Mouse (Mus musculus) midbrain, embryonic 14.5 days (tissue): ENCODE measurements around the gene B3gnt8. TPM values are rescaled to one million over a fixed set of nuclear protein-coding genes. Genes with fewer than 3 reads are reported as not detected.

Experiments
- ATAC-seq: fragments of 200-750 bp; cut with Nextera tagmentation; 2 replicates; pipeline ENCODE4 v1.8.0; 2017; ENCODE audit warnings: moderate number of reproducible peaks, moderate library complexity; ENCODE audit not compliant: low FRiP score, low TSS enrichment
- DNase-seq: peaks from one replicate; pipeline ENCODE4 v3.0.0-alpha.2; 2015
- H3K27ac ChIP-seq: fragments of 300-500 bp; sonication (generic); replicated peaks from 2 replicates; pipeline ENCODE4 v1.5.1; 2014; ENCODE audit warnings: mild to moderate bottlenecking, low read depth, low read length, moderate library complexity
- H3K27me3 ChIP-seq: fragments of 300-500 bp; sonication (generic); 2 replicates; pipeline ENCODE4 v1.6.1; 2014; ENCODE audit warnings: low read length, control low read depth, mixed read lengths; ENCODE audit not compliant: control insufficient read depth, insufficient read depth
- H3K36me3 ChIP-seq: fragments of 300-500 bp; sonication (generic); 2 replicates; pipeline ENCODE4 v1.6.1; 2014; ENCODE audit warnings: low read length, control low read depth; ENCODE audit not compliant: control insufficient read depth, insufficient read depth
- H3K4me1 ChIP-seq: fragments of 300-500 bp; sonication (generic); 2 replicates; pipeline ENCODE4 v1.6.1; 2014; ENCODE audit warnings: mild to moderate bottlenecking, antibody characterized with exemption, low read length, control low read depth; ENCODE audit not compliant: control insufficient read depth, insufficient read depth
- H3K4me2 ChIP-seq: fragments of 300-500 bp; sonication (generic); 2 replicates; pipeline ENCODE4 v1.6.1; 2014; ENCODE audit warnings: mild to moderate bottlenecking, low read length, moderate library complexity
- H3K4me3 ChIP-seq: fragments of 300-500 bp; sonication (generic); replicated peaks from 2 replicates; pipeline ENCODE4 v1.5.1; 2014; ENCODE audit warnings: low read depth, low read length
- H3K9ac ChIP-seq: fragments of 300-500 bp; sonication (generic); replicated peaks from 2 replicates; pipeline ENCODE4 v1.6.1; 2014; ENCODE audit warnings: mild to moderate bottlenecking, low read length, moderate library complexity
- H3K9me3 ChIP-seq: fragments of 300-500 bp; sonication (generic); 2 replicates; pipeline ENCODE4 v1.6.1; 2016; ENCODE audit warnings: low read length, control low read depth, mixed read lengths; ENCODE audit not compliant: control insufficient read depth
- WGBS: fragments of 180-500 bp; shearing (Covaris S2); extraction: QIAGEN DNeasy Blood & Tissue Kit; methylation state at CpG from one replicate; pipeline ENCODE4 v1.1.7; 2014; 5-methylcytosine and 5-hydroxymethylcytosine counted together
- polyA plus RNA-seq: library from polyadenylated mRNA; unstranded; fragments of >200 nt; fragmentation: Nextera tagmentation; extraction: Ambion mirVana; gene quantifications from 2 replicates; pipeline ENCODE4 v1.2.1, GENCODE M21; 2014

Gene B3gnt8
- polyA plus RNA-seq, 1 experiment from 2014 or later = 0.50 TPM

DNA sequence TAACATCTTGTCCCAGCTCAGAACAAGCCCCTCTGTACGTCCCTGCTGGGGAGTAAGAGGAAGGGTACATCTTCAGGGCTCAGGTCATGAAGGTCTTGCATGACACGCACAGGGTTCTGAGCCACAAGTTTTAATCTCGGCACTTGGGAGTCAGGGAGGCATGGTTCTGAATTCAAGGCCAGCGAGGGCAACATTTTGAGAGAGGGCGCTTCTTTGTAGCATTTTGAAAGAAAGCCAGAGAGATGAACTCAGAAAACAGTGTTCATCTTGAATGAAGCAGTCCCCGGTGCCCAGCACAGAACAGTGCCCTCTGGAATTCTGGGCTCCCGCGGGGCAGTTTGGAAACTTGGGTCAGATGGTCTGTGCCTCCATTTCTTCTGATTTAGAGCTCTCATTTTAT lies 39.9 kb downstream of the B3gnt8 start:
- H3K9me3 ChIP-seq = no peaks in the 10 kb centered on the region
- H3K36me3 ChIP-seq = peaks cover 50% of the 10 kb centered on the region
- no peak overlapping the region for H3K4me3 ChIP-seq
- no peak overlapping the region for H3K27ac ChIP-seq
- no peak for DNase-seq
- H3K4me2 ChIP-seq = no peak overlapping the region
- no peak for ATAC-seq
- H3K9ac ChIP-seq = no peak overlapping the region
- H3K27me3 ChIP-seq = no peaks in the 10 kb centered on the region
- H3K4me1 ChIP-seq = no peaks in the 10 kb centered on the region
- 94% methylated on average over 8 of the region's 8 CpGs for WGBS

GRCm38 (mm10) chr7:25669158-25669557 lies 42.7 kb downstream of the B3gnt8 start:
- DNase-seq (no peak), ATAC-seq (no peak)
- Histone ChIP-seq H3K4me1 (no peaks in the 10 kb centered on the region), H3K9me3 (no peaks in the 10 kb centered on the region), H3K9ac (no peak overlapping the region), H3K4me2 (no peak overlapping the region), H3K27ac (no peak overlapping the region), H3K36me3 (peaks cover 38% of the 10 kb centered on the region), H3K4me3 (no peak overlapping the region), H3K27me3 (peaks cover 9% of the 10 kb centered on the region)
- WGBS = 86% methylated on average over 10 of the region's 10 CpGs

- Histone ChIP-seq H3K9me3 (no peaks in the 10 kb centered on the region), H3K4me1 (0 out of 2 replicates have a peak, but pooled peaks cover 3% of the 10 kb centered on the region), H3K27ac (no peak overlapping the region), H3K4me3 (no peak overlapping the region), H3K27me3 (peaks cover 14% of the 10 kb centered on the region), H3K4me2 (no peak overlapping the region), H3K9ac (no peak overlapping the region), H3K36me3 (peaks cover 33% of the 10 kb centered on the region)
- no peak for DNase-seq
- 80% methylated on average over 9 of the region's 9 CpGs for WGBS
- ATAC-seq = no peak
Observed at GRCm38 (mm10) chr7:25669631-25670030, 43.2 kb downstream of the B3gnt8 start.

- 91% methylated on average over 4 of the region's 4 CpGs for WGBS
- Histone ChIP-seq H3K4me3 (no peak overlapping the region), H3K27me3 (peaks cover 18% of the 10 kb centered on the region), H3K9me3 (no peaks in the 10 kb centered on the region), H3K4me2 (no peak overlapping the region), H3K27ac (no peak overlapping the region), H3K36me3 (peaks cover 28% of the 10 kb centered on the region), H3K9ac (no peak overlapping the region), H3K4me1 (0 out of 2 replicates have a peak, but pooled peaks cover 7% of the 10 kb centered on the region)
- DNase-seq (no peak), ATAC-seq (no peak)
Observed at GRCm38 (mm10) chr7:25670096-25670495, 43.6 kb downstream of the B3gnt8 start.

GRCm38 (mm10) chr7:25671686-25672085 lies 45.2 kb downstream of the B3gnt8 start:
- Histone ChIP-seq H3K4me3 (no peak overlapping the region), H3K27ac (no peak overlapping the region), H3K9me3 (no peaks in the 10 kb centered on the region), H3K27me3 (peaks cover 25% of the 10 kb centered on the region), H3K4me1 (0 out of 2 replicates have a peak, but pooled peaks cover 7% of the 10 kb centered on the region), H3K4me2 (no peak overlapping the region), H3K9ac (no peak overlapping the region), H3K36me3 (peaks cover 14% of the 10 kb centered on the region)
- no peak for ATAC-seq
- no peak for DNase-seq
- 80% methylated on average over 2 of the region's 2 CpGs for WGBS

GRCm38 (mm10) chr7:25672442-25672841 lies 46.0 kb downstream of the B3gnt8 start:
- no peak overlapping the region for H3K4me3 ChIP-seq
- no peak overlapping the region for H3K4me2 ChIP-seq
- 49% methylated on average over 4 of the region's 4 CpGs for WGBS
- H3K27ac ChIP-seq = no peak overlapping the region
- H3K9me3 ChIP-seq = no peaks in the 10 kb centered on the region
- 0 out of 2 replicates have a peak, but pooled peaks cover 7% of the 10 kb centered on the region for H3K4me1 ChIP-seq
- H3K27me3 ChIP-seq = peaks cover 25% of the 10 kb centered on the region
- H3K9ac ChIP-seq = no peak overlapping the region
- no peak for DNase-seq
- H3K36me3 ChIP-seq = peaks cover 14% of the 10 kb centered on the region
- no peak for ATAC-seq

DNA sequence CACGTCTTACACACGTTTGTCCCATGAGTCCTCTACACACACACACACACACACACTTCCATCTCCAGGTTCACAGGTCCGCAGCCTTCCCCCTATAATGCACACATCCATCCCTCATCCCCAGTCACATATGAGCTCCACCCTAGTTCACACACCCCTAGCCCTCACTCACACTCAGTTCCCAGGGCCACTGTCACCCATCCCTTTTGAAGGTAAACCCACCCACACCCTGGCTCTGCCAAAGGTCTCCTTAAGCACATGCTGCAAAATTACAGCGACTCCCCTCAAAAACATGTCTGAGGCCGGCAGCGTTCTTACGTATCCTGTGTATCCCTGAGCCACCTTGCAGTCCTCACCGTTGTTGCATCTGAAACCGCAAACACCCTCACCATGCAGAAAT lies 47.8 kb downstream of the B3gnt8 start:
- 31% methylated on average over 9 of the region's 9 CpGs for WGBS
- H3K36me3 ChIP-seq = no peaks in the 10 kb centered on the region
- H3K4me1 ChIP-seq = 0 out of 2 replicates have a peak, but pooled peaks cover 7% of the 10 kb centered on the region
- peak overlapping the region; percentile 43 for H3K4me3 ChIP-seq
- DNase-seq (peak; percentile 26), ATAC-seq (no peak)
- 0 out of 2 replicates have a peak overlapping the region, but pooled peaks have one; percentile 57 for H3K9ac ChIP-seq
- peak overlapping the region; percentile 61 for H3K4me2 ChIP-seq
- no peaks in the 10 kb centered on the region for H3K9me3 ChIP-seq
- H3K27ac ChIP-seq = no peak overlapping the region
- peaks cover 25% of the 10 kb centered on the region for H3K27me3 ChIP-seq

GRCm38 (mm10) chr7:25674719-25675300 lies 48.4 kb downstream of the B3gnt8 start, which contains the start of gene Tmem91:
Gene Tmem91 (minus strand): TSS chr7:25675166.
- Histone ChIP-seq H3K9me3 (no peaks in the 10 kb centered on the region), H3K4me2 (peak within 1 kb of the TSS; percentile 61), H3K27ac (no peak within 1 kb of the TSS), H3K36me3 (no peaks in the 10 kb centered on the region), H3K27me3 (peaks cover 25% of the 10 kb centered on the region), H3K4me3 (peak within 1 kb of the TSS; percentile 43), H3K4me1 (0 out of 2 replicates have a peak, but pooled peaks cover 7% of the 10 kb centered on the region), H3K9ac (peak within 1 kb of the TSS; percentile 57)
- ATAC-seq = peak; percentile 28; the same call in 1 of the 2 replicates
- DNase-seq = peak; percentile 59
- WGBS = 3% methylated on average over 29 of the region's 29 CpGs

DNA sequence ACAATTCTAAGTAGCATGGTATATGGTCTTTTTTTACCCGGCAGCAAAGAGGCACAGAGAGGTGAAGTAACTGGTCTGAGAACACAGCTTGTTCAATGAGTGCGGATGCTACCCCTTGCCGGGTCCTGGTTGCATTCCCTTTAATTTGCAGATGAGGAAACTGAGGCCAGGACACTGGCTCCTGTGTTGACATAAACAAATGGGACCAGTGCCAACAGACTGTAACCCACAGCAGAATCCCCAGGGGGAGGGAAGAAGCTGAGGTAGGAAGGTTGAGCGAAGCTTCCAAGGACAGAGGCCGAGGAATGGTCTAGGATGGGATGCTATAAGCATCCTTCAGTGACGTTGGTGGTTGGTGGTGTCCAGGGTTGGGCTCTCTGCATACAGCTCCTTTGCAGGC lies 49.0 kb downstream of the B3gnt8 start:
- no peak overlapping the region for H3K27ac ChIP-seq
- peaks cover 12% of the 10 kb centered on the region; the same call in 1 of the 2 replicates for H3K4me1 ChIP-seq
- peaks cover 25% of the 10 kb centered on the region for H3K27me3 ChIP-seq
- no peaks in the 10 kb centered on the region for H3K36me3 ChIP-seq
- ATAC-seq (no peak), DNase-seq (no peak)
- 44% methylated on average over 6 of the region's 6 CpGs for WGBS
- H3K4me2 ChIP-seq = peak overlapping the region; percentile 61
- H3K9ac ChIP-seq = no peak overlapping the region
- no peaks in the 10 kb centered on the region for H3K9me3 ChIP-seq
- H3K4me3 ChIP-seq = peak overlapping the region; percentile 43
